Mouse (Mus musculus) erythroblast, embryonic 14.5 days (primary cell): Measurements from ENCODE around the gene Zc3hav1. TPM values are rescaled to one million over a fixed set of nuclear protein-coding genes. Genes with fewer than 3 reads are reported as not detected.

ENCODE experiments used
- H3K27me3 ChIP-seq: 2 replicates; pipeline ENCODE4 v1.6.1; 2012; ENCODE audit warnings: inconsistent platforms; ENCODE audit not compliant: control insufficient read depth
- H3K36me3 ChIP-seq: 2 replicates; pipeline ENCODE4 v1.6.1; 2012; ENCODE audit warnings: mild to moderate bottlenecking, inconsistent platforms; ENCODE audit not compliant: control insufficient read depth
- H3K4me1 ChIP-seq: 2 replicates; pipeline ENCODE4 v1.6.1; 2012; ENCODE audit warnings: inconsistent platforms; ENCODE audit not compliant: control insufficient read depth
- H3K4me3 ChIP-seq: replicated peaks from 2 replicates; pipeline ENCODE3; 2012; ENCODE audit warnings: moderate library complexity, mild to moderate bottlenecking, inconsistent platforms
- H3K9me3 ChIP-seq: 2 replicates; pipeline ENCODE4 v1.6.1; 2012; ENCODE audit warnings: low read length, inconsistent platforms, mixed read lengths; ENCODE audit not compliant: control insufficient read depth
- GATA1 ChIP-seq: IDR thresholded peaks from 2 replicates; pipeline ENCODE4 v1.6.1; 2012; ENCODE audit warnings: low read length, inconsistent platforms, mixed read lengths
- TAL1 ChIP-seq: IDR thresholded peaks from 3 replicates; pipeline ENCODE4 v1.6.1; 2012; ENCODE audit warnings: low read length, inconsistent platforms, mixed read lengths
- polyA plus RNA-seq: library from polyadenylated mRNA; stranded (reverse); fragments of >175 nt; gene quantifications from 2 replicates; pipeline ENCODE4 v1.2.3, GENCODE M21; 2012

Zc3hav1 gene
- polyA plus RNA-seq, 1 experiment: 3.3 TPM

DNA sequence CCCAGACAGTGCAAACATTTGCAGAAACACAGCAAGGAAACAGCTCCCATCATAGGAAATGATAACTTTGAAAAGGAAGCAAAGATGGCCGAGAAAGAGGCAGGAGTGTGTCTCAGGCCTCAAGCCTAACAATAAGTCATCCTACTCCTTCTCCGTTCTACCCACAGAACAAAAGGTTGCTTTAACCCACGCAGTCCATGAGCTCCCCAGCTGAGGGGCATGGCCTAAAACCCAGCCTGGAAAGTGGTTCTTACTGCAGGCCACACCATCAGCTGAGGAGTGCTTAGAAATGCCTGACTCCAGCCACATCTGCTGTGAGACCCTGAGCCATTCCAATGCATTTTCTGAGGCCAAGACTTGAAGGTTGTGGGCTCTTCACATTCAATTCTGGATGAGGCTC is 10.8 kb downstream of the Zc3hav1 start:
- Histone ChIP-seq H3K4me1 (peaks cover 93% of the 10 kb centered on the region), H3K27me3 (no peaks in the 10 kb centered on the region), H3K4me3 (peak overlapping the region; percentile 65), H3K36me3 (peaks cover 77% of the 10 kb centered on the region), H3K9me3 (no peaks in the 10 kb centered on the region)
- TF ChIP-seq GATA1 (no peak), TAL1 (no peak)

- Histone ChIP-seq H3K9me3 (no peaks in the 10 kb centered on the region), H3K27me3 (no peaks in the 10 kb centered on the region), H3K4me3 (peak overlapping the region; percentile 65), H3K4me1 (peaks cover 94% of the 10 kb centered on the region), H3K36me3 (peaks cover 80% of the 10 kb centered on the region)
- no peak for TF ChIP-seq TAL1
- TF ChIP-seq GATA1: no peak
Observed at GRCm38 (mm10) chr6:38342666-38342992, 11.8 kb downstream of the Zc3hav1 start.

GRCm38 (mm10) chr6:38341751-38342665 is 12.4 kb downstream of the Zc3hav1 start:
- H3K4me3 ChIP-seq: peak overlapping the region; percentile 65
- no peaks in the 10 kb centered on the region for H3K9me3 ChIP-seq
- H3K27me3 ChIP-seq: no peaks in the 10 kb centered on the region
- peaks cover 90% of the 10 kb centered on the region for H3K4me1 ChIP-seq
- H3K36me3 ChIP-seq: peaks cover 80% of the 10 kb centered on the region
- peak; percentile 95 for TF ChIP-seq GATA1
- TF ChIP-seq TAL1: peak; percentile 81

- TF ChIP-seq TAL1 (no peak), GATA1 (no peak)
- H3K36me3 ChIP-seq: peaks cover 85% of the 10 kb centered on the region
- peaks cover 61% of the 10 kb centered on the region for H3K4me1 ChIP-seq
Observed at GRCm38 (mm10) chr6:38339078-38339477, 15.3 kb downstream of the Zc3hav1 start.

GRCm38 (mm10) chr6:38337951-38338350 is 16.5 kb downstream of the Zc3hav1 start:
- no peak overlapping the region for H3K4me3 ChIP-seq
- H3K4me1 ChIP-seq: peaks cover 50% of the 10 kb centered on the region
- H3K27me3 ChIP-seq: no peaks in the 10 kb centered on the region
- TF ChIP-seq TAL1: no peak
- TF ChIP-seq GATA1: no peak
- H3K9me3 ChIP-seq: no peaks in the 10 kb centered on the region
- H3K36me3 ChIP-seq: peaks cover 85% of the 10 kb centered on the region

More at GRCm38 (mm10) chr6:38339078-38339477, 15.3 kb downstream of the Zc3hav1 start:
- Histone ChIP-seq H3K4me3 (peak overlapping the region; percentile 17), H3K9me3 (no peaks in the 10 kb centered on the region), H3K27me3 (no peaks in the 10 kb centered on the region)

DNA sequence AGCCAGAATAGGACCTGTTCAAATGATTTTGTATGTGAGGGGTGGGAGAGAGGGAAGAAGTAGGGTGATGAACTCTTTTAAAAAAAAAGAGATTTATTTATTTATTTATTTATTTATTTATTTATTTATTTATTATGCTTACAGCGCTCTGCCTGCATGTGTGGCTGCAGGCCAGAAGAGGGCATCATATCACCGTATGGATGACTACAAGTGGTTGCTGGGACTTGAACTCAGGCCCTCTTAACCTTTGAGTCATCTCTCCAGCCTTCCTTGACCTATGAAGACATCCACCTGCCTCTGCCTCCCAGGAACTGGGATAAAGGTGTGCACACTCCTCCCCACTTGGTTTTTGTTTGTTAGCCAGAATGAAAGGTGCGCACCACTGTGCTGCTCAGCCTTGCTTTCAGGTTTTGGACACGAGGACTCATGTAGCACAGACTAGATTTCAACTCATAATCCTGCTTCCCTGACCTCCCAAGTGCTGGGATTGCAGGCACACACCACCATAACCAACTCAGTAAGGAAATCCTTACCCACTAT is 17.2 kb downstream of the Zc3hav1 start:
- H3K4me1 ChIP-seq: peaks cover 44% of the 10 kb centered on the region
- H3K27me3 ChIP-seq: no peaks in the 10 kb centered on the region
- H3K9me3 ChIP-seq: no peaks in the 10 kb centered on the region
- TF ChIP-seq GATA1: no peak
- peaks cover 88% of the 10 kb centered on the region for H3K36me3 ChIP-seq
- no peak overlapping the region for H3K4me3 ChIP-seq

DNA sequence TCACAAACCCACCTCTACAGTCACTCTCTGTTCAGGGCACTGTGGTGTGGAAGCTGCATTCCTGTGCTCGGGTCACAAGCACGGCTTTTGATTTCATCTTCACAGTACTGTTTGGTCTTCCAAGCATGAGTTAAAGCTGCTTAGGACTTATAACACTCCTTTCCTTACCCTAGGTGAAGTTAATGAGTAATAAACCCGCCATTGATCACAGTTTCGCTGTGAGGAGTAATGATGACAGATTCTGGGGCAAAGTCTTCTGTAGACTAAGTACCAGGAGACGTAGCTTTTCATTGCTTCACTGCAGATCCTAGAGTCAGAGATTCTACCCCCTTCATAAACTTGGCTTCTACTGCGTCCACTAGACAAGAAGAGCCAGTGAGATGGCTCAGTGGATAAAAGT is 19.1 kb downstream of the Zc3hav1 start:
- TF ChIP-seq GATA1 (no peak), TAL1 (no peak)
- Histone ChIP-seq H3K9me3 (no peaks in the 10 kb centered on the region), H3K4me1 (peaks cover 26% of the 10 kb centered on the region), H3K27me3 (no peaks in the 10 kb centered on the region), H3K4me3 (no peak overlapping the region), H3K36me3 (peaks cover 99% of the 10 kb centered on the region)

GRCm38 (mm10) chr6:38326596-38326995 is 27.8 kb downstream of the Zc3hav1 start:
- Histone ChIP-seq H3K36me3 (peaks cover 97% of the 10 kb centered on the region), H3K4me1 (no peaks in the 10 kb centered on the region), H3K27me3 (no peaks in the 10 kb centered on the region), H3K9me3 (no peaks in the 10 kb centered on the region), H3K4me3 (no peak overlapping the region)
- TF ChIP-seq GATA1 (no peak), TAL1 (no peak)

- H3K9me3 ChIP-seq: peaks cover 2% of the 10 kb centered on the region; the same call in 1 of the 2 replicates
- no peak overlapping the region for H3K4me3 ChIP-seq
- H3K4me1 ChIP-seq: peaks cover 31% of the 10 kb centered on the region
- no peaks in the 10 kb centered on the region for H3K27me3 ChIP-seq
- TF ChIP-seq TAL1 (no peak), GATA1 (no peak)
- H3K36me3 ChIP-seq: peaks cover 98% of the 10 kb centered on the region
Observed at GRCm38 (mm10) chr6:38320621-38321020, 33.8 kb downstream of the Zc3hav1 start.
